Mouse (Mus musculus) MEL (cell line): ENCODE data around the gene Dhrs11. TPM values are rescaled to one million over a fixed set of nuclear protein-coding genes. Genes with fewer than 3 reads are reported as not detected.
A peak's percentile ranks its signal among the peaks of the same experiment; 100 is the strongest.
"Not testable (repeated sequence)": the region's sequence is repeated elsewhere in the genome, so short reads cannot be mapped to it uniquely, and the experiment has no call there.

Experiments used
- DNase-seq: peaks from one replicate; pipeline ENCODE4 v3.0.0; 2011; ENCODE audit warnings: low read depth, low spot score
- H3K27ac ChIP-seq: 2 replicates; pipeline ENCODE4 v1.5.1; 2012; ENCODE audit warnings: low read depth, mild to moderate bottlenecking, control low read depth, low read length, moderate library complexity; ENCODE audit not compliant: control insufficient read depth
- H3K27me3 ChIP-seq, 2 experiments: fragments of 150-350 bp in 1 of 2; sonication (generic) in 1 of 2; 2 replicates each; pipeline ENCODE4 v1.6.1; 2012; ENCODE audit warnings: low read length in 2 of 2, mild to moderate bottlenecking in 2 of 2, improper control_type of control experiment in 1 of 2, moderate library complexity in 1 of 2; ENCODE audit not compliant: insufficient read depth in 2 of 2, control insufficient read depth in 1 of 2
- H3K36me3 ChIP-seq, 2 experiments: 2 replicates each; pipeline ENCODE4 v1.6.1; 2012 to 2014; ENCODE audit warnings: low read length in 2 of 2, improper control_type of control experiment in 1 of 2, inconsistent platforms in 1 of 2, mild to moderate bottlenecking in 1 of 2; ENCODE audit not compliant: insufficient read depth in 2 of 2, control insufficient read depth in 1 of 2
- H3K4me1 ChIP-seq, 2 experiments: fragments of 150-350 bp in 1 of 2; sonication (generic) in 1 of 2; 2 replicates each; pipeline ENCODE4 v1.6.1; 2012; ENCODE audit warnings: low read length in 2 of 2, improper control_type of control experiment in 1 of 2, mild to moderate bottlenecking in 1 of 2; ENCODE audit not compliant: insufficient read depth in 2 of 2, control insufficient read depth in 1 of 2
- H3K4me3 ChIP-seq, 2 experiments: fragments of 150-350 bp in 1 of 2; sonication (generic) in 1 of 2; 2 replicates each; pipeline ENCODE4 v1.5.1; 2012; ENCODE audit warnings: low read depth in 2 of 2, low read length in 2 of 2, mild to moderate bottlenecking in 2 of 2, moderate library complexity in 2 of 2, control low read depth in 1 of 2, improper control_type of control experiment in 1 of 2; ENCODE audit not compliant: control insufficient read depth in 1 of 2, insufficient read depth in 1 of 2
- H3K79me2 ChIP-seq: 2 replicates; pipeline ENCODE4 v1.6.1; 2012; ENCODE audit warnings: mild to moderate bottlenecking, low read length, moderate library complexity; ENCODE audit not compliant: control insufficient read depth, poor library complexity, insufficient read depth
- H3K9ac ChIP-seq: 2 replicates; pipeline ENCODE4 v1.6.1; 2012; ENCODE audit warnings: low read depth, mild to moderate bottlenecking, control low read depth, low read length, moderate library complexity; ENCODE audit not compliant: control insufficient read depth, poor library complexity, severe bottlenecking
- H3K9me3 ChIP-seq: fragments of 150-350 bp; sonication (generic); replicated peaks from 2 replicates; pipeline ENCODE4 v1.6.1; 2012; ENCODE audit warnings: mild to moderate bottlenecking, low read length, improper control_type of control experiment, moderate library complexity; ENCODE audit not compliant: insufficient read depth
- CHD1 ChIP-seq: IDR thresholded peaks from 2 replicates; pipeline ENCODE4 v1.6.1; 2012; ENCODE audit warnings: low read depth, mild to moderate bottlenecking, inconsistent platforms, low read length, improper control_type of control experiment
- EP300 ChIP-seq, 2 experiments: IDR thresholded peaks; 2 replicates each; pipeline ENCODE4 v1.6.1; 2011; ENCODE audit warnings: improper control_type of control experiment in 2 of 2, low read length in 2 of 2, low read depth in 1 of 2, mild to moderate bottlenecking in 1 of 2
- ETS1 ChIP-seq: IDR thresholded peaks from 2 replicates; pipeline ENCODE4 v1.6.1; 2012; ENCODE audit warnings: low read depth, mild to moderate bottlenecking, inconsistent platforms, low read length, improper control_type of control experiment, moderate library complexity
- GABPA ChIP-seq: IDR thresholded peaks from 2 replicates; pipeline ENCODE4 v1.6.1; 2012; ENCODE audit warnings: low read depth, mild to moderate bottlenecking, inconsistent platforms, low read length, improper control_type of control experiment, moderate library complexity
- JUND ChIP-seq: IDR thresholded peaks from 2 replicates; pipeline ENCODE4 v1.6.1; 2011; ENCODE audit warnings: low read depth, mild to moderate bottlenecking, improper control_type of control experiment, low read length
- KAT2A ChIP-seq: conservative IDR thresholded peaks from 2 replicates; pipeline ENCODE4 v1.6.1; 2012; ENCODE audit warnings: low read depth, low read length, improper control_type of control experiment, inconsistent platforms
- MAFK ChIP-seq: IDR thresholded peaks from 2 replicates; pipeline ENCODE4 v1.6.1; 2011; ENCODE audit warnings: low read depth, mild to moderate bottlenecking, low read length, improper control_type of control experiment, borderline replicate concordance
- MAX ChIP-seq: IDR thresholded peaks from 2 replicates; pipeline ENCODE4 v1.6.1; 2011; ENCODE audit warnings: low read length, improper control_type of control experiment
- MAZ ChIP-seq: IDR thresholded peaks from 2 replicates; pipeline ENCODE4 v1.6.1; 2012; ENCODE audit warnings: low read depth, mild to moderate bottlenecking, inconsistent platforms, low read length, improper control_type of control experiment
- POLR2A ChIP-seq, 2 experiments: IDR thresholded peaks; 2 replicates each; pipeline ENCODE4 v1.6.1; 2011 to 2012; ENCODE audit warnings: low read length in 2 of 2, mild to moderate bottlenecking in 2 of 2, control low read depth in 1 of 2, improper control_type of control experiment in 1 of 2, low read depth in 1 of 2, moderate library complexity in 1 of 2; ENCODE audit not compliant: control insufficient read depth in 1 of 2, insufficient read depth in 1 of 2, poor library complexity in 1 of 2
- SIN3A ChIP-seq: IDR thresholded peaks from 2 replicates; pipeline ENCODE4 v1.6.1; 2012; ENCODE audit warnings: low read length, improper control_type of control experiment, inconsistent platforms
- SMC3 ChIP-seq: IDR thresholded peaks from 2 replicates; pipeline ENCODE4 v1.6.1; 2011; ENCODE audit warnings: low read depth, low read length, improper control_type of control experiment
- TBP ChIP-seq: IDR thresholded peaks from 2 replicates; pipeline ENCODE4 v1.8.0; 2011; ENCODE audit warnings: low read depth, low read length, improper control_type of control experiment
- UBTF ChIP-seq: IDR thresholded peaks from 2 replicates; pipeline ENCODE4 v1.6.1; 2012; ENCODE audit warnings: low read depth, mild to moderate bottlenecking, inconsistent platforms, low read length, improper control_type of control experiment, moderate library complexity, borderline replicate concordance; ENCODE audit not compliant: insufficient read depth
- USF1 ChIP-seq: IDR thresholded peaks from 2 replicates; pipeline ENCODE4 v1.6.1; 2014; ENCODE audit warnings: low read depth, mild to moderate bottlenecking, inconsistent platforms, low read length, improper control_type of control experiment, moderate library complexity
- ZC3H11A ChIP-seq: IDR thresholded peaks from 2 replicates; pipeline ENCODE4 v1.6.1; 2012; ENCODE audit warnings: low read depth, mild to moderate bottlenecking, inconsistent platforms, low read length, improper control_type of control experiment
- ZKSCAN1 ChIP-seq: IDR thresholded peaks from 2 replicates; pipeline ENCODE4 v1.6.1; 2012; ENCODE audit warnings: low read depth, mild to moderate bottlenecking, inconsistent platforms, low read length, improper control_type of control experiment, moderate library complexity
- ZNF384 ChIP-seq: IDR thresholded peaks from 2 replicates; pipeline ENCODE4 v1.6.1; 2012; ENCODE audit warnings: low read depth, mild to moderate bottlenecking, inconsistent platforms, low read length, improper control_type of control experiment
- polyA plus RNA-seq, 2 experiments: library from polyadenylated mRNA; stranded (reverse) in 1 of 2; unstranded in 1 of 2; fragments of >175 nt in 1 of 2; fragments of >200 nt in 1 of 2; gene quantifications; 2 replicates each; pipeline versions ENCODE4 v1.2.1 to v1.2.4; 2012; ENCODE audit warnings: low replicate concordance in 2 of 2, low read depth in 1 of 2; ENCODE audit not compliant: insufficient read length in 2 of 2, insufficient read depth in 1 of 2, missing spikeins in 1 of 2
- total RNA-seq: library from RNA; depleted of rRNA; stranded (reverse); fragments of 300-350 nt; gene quantifications from 2 replicates; pipeline ENCODE4 v1.2.3, GENCODE M21; 2012

Gene Dhrs11
- total and polyA plus RNA-seq, 3 experiments, result 36.6 to 37.7 TPM; not detected in 1

GRCm38 (mm10) chr11:84839330-84839729 lies 10.5 kb upstream of the Dhrs11 start:
- no peak overlapping the region for H3K4me3 ChIP-seq
- TF ChIP-seq ZC3H11A, result no peak
- no peak for TF ChIP-seq UBTF
- no peak for TF ChIP-seq KAT2A
- TF ChIP-seq ZKSCAN1, result no peak
- TF ChIP-seq GABPA, result no peak
- TF ChIP-seq ZNF384, result no peak
- TF ChIP-seq, all 39 proteins: peak for 0
- no peaks in the 10 kb centered on the region for H3K27me3 ChIP-seq
- no peak overlapping the region for H3K9ac ChIP-seq
- peaks cover 2 to 56% of the 10 kb centered on the region in 2 experiments for H3K36me3 ChIP-seq
- no peaks in the 10 kb centered on the region for H3K4me1 ChIP-seq
- H3K27ac ChIP-seq, result no peak overlapping the region
- no peaks in the 10 kb centered on the region for H3K9me3 ChIP-seq
- no peaks in the 10 kb centered on the region for H3K79me2 ChIP-seq
- DNase-seq, result no peak

- H3K79me2 ChIP-seq, result peaks cover 31% of the 10 kb centered on the region
- H3K27ac ChIP-seq, result peak overlapping the region; percentile 98
- H3K4me3 ChIP-seq, result peak overlapping the region; percentile 91 to 95
- peak overlapping the region; percentile 95 for H3K9ac ChIP-seq
- TF ChIP-seq CHD1, result peak; percentile 84; the same call in 1 of the 2 replicates
- TF ChIP-seq USF1, result peak; percentile 68
- TF ChIP-seq MAX, result 0 out of 2 replicates have a peak, but pooled peaks have one; percentile 12
- 0 out of 2 replicates have a peak, but pooled peaks have one; percentile 2 for TF ChIP-seq SMC3
- TF ChIP-seq MAZ, result 0 out of 2 replicates have a peak, but pooled peaks have one; percentile 31
- DNase-seq, H3K9me3 ChIP-seq, H3K27me3 ChIP-seq: not testable (repeated sequence)
- peaks cover 7 to 37% of the 10 kb centered on the region in 2 experiments for H3K4me1 ChIP-seq
- peaks cover 20 to 37% of the 10 kb centered on the region in 2 experiments for H3K36me3 ChIP-seq
Measured at GRCm38 (mm10) chr11:84829495-84829894, 701 bp upstream of the Dhrs11 start.

- H3K36me3 ChIP-seq, result peaks cover 9 to 45% of the 10 kb centered on the region in 2 experiments
Measured at GRCm38 (mm10) chr11:84827901-84828503, 792 bp downstream of the Dhrs11 start.

More at GRCm38 (mm10) chr11:84827901-84828503, 792 bp downstream of the Dhrs11 start:
- TF ChIP-seq JUND (peak; percentile 91), EP300 (IDR thresholded peaks at IDR 0.05; ENCODE audit: low read depth in 1 of 2, low read length in 2 of 2) (no peak), ETS1 (no peak), TBP (no peak), SIN3A (no peak), POLR2A (IDR thresholded peaks at IDR 0.05; ENCODE audit: control insufficient read depth in 1 of 2, insufficient read depth in 1 of 2, low read depth in 1 of 2, low read length in 2 of 2, poor library complexity in 1 of 2) (no peak), USF1 (no peak), ZNF384 (peak; percentile 50; the same call in 1 of the 2 replicates), MAFK (no peak)
- peak overlapping the region; percentile 98 for H3K27ac ChIP-seq
- H3K4me3 ChIP-seq, result peak overlapping the region; percentile 91 to 95
- no peaks in the 10 kb centered on the region for H3K9me3 ChIP-seq
- peaks cover 14 to 47% of the 10 kb centered on the region in 2 experiments for H3K4me1 ChIP-seq
- H3K9ac ChIP-seq, result peak overlapping the region; percentile 95
- H3K27me3 ChIP-seq, result no peaks in the 10 kb centered on the region
- DNase-seq, result peak; percentile 63
- H3K79me2 ChIP-seq, result peaks cover 31% of the 10 kb centered on the region
